Mouse (Mus musculus): ENCODE measurements around the gene D930007J09Rik. TPM values are rescaled to one million over a fixed set of nuclear protein-coding genes. Genes with fewer than 3 reads are reported as not detected.

The D930007J09Rik gene
- polyA plus RNA-seq, 1 experiment, result not detected

- TF ChIP-seq GATA1 (IDR thresholded peaks at IDR 0.05; ENCODE audit: low read length), result no peak
Measured at GRCm38 (mm10) chr13:32789781-32790180, 12.9 kb downstream of the D930007J09Rik start.

GRCm38 (mm10) chr13:32787584-32787983, 15.1 kb downstream of the D930007J09Rik start:
- no peak for TF ChIP-seq GATA1 (IDR thresholded peaks at IDR 0.05; ENCODE audit: low read length)

GRCm38 (mm10) chr13:32783816-32784215, 18.8 kb downstream of the D930007J09Rik start, which contains the start of gene Mylk4:
TSS of gene Mylk4 (minus strand) at chr13:32783954.
- TF ChIP-seq GATA1 (IDR thresholded peaks at IDR 0.05; ENCODE audit: low read length), result no peak

GRCm38 (mm10) chr13:32783055-32783454, 19.6 kb downstream of the D930007J09Rik start:
- TF ChIP-seq GATA1 (IDR thresholded peaks at IDR 0.05; ENCODE audit: low read length), result no peak

- TF ChIP-seq GATA1 (IDR thresholded peaks at IDR 0.05; ENCODE audit: low read length), result no peak
Measured at GRCm38 (mm10) chr13:32778861-32779260, 23.8 kb downstream of the D930007J09Rik start.

- no peak for TF ChIP-seq GATA1 (IDR thresholded peaks at IDR 0.05; ENCODE audit: low read length)
Measured at GRCm38 (mm10) chr13:32776350-32776749, 26.3 kb downstream of the D930007J09Rik start.

- no peak for TF ChIP-seq GATA1 (IDR thresholded peaks at IDR 0.05; ENCODE audit: low read length)
Measured at GRCm38 (mm10) chr13:32775889-32776288, 26.8 kb downstream of the D930007J09Rik start.

- TF ChIP-seq GATA1 (IDR thresholded peaks at IDR 0.05; ENCODE audit: low read length), result no peak
Measured at GRCm38 (mm10) chr13:32769960-32770359, 32.7 kb downstream of the D930007J09Rik start.

- no peak for TF ChIP-seq GATA1 (IDR thresholded peaks at IDR 0.05; ENCODE audit: low read length)
Measured at GRCm38 (mm10) chr13:32768104-32768503, 34.5 kb downstream of the D930007J09Rik start.

- TF ChIP-seq GATA1 (IDR thresholded peaks at IDR 0.05; ENCODE audit: low read length), result no peak
Measured at GRCm38 (mm10) chr13:32764448-32764847, 38.2 kb downstream of the D930007J09Rik start.

- TF ChIP-seq GATA1 (IDR thresholded peaks at IDR 0.05; ENCODE audit: low read length), result no peak
Measured at GRCm38 (mm10) chr13:32763141-32763540, 39.5 kb downstream of the D930007J09Rik start.

GRCm38 (mm10) chr13:32760795-32761194, 41.9 kb downstream of the D930007J09Rik start:
- TF ChIP-seq GATA1 (IDR thresholded peaks at IDR 0.05; ENCODE audit: low read length), result no peak

GRCm38 (mm10) chr13:32759036-32759435, 43.6 kb downstream of the D930007J09Rik start:
- no peak for TF ChIP-seq GATA1 (IDR thresholded peaks at IDR 0.05; ENCODE audit: low read length)

Other genes starting within 250 kb of the D930007J09Rik start
- not detected in 2 replicates for gene Mylk4, start 18.9 kb downstream of the D930007J09Rik start, polyA plus RNA-seq (2012)
- 34.5 and 38.2 TPM in 2 replicates for gene Wrnip1, start 811 bp downstream of the D930007J09Rik start, polyA plus RNA-seq (2012)
- not detected in 2 replicates for gene Serpinb1a, start 48.3 kb upstream of the D930007J09Rik start, polyA plus RNA-seq (2012)
- not detected in 2 replicates for gene Serpinb1c, start 95.4 kb upstream of the D930007J09Rik start, polyA plus RNA-seq (2012)
- not detected in 2 replicates for gene Serpinb6b, start 162.4 kb upstream of the D930007J09Rik start, polyA plus RNA-seq (2012)
- 0.11 and 0.12 TPM in 2 replicates for gene Serpinb9, start 200.4 kb upstream of the D930007J09Rik start, polyA plus RNA-seq (2012)
- not detected in 2 replicates for gene Serpinb9b, start 224.6 kb upstream of the D930007J09Rik start, polyA plus RNA-seq (2012)